Mouse (Mus musculus) brain, embryonic 14.5 days (tissue): ENCODE results near the gene Gckr.

Source experiments
- CTCF ChIP-seq: fragments of 200-500 bp; IDR thresholded peaks from 2 replicates; pipeline ENCODE4 v1.5.1; 2012; ENCODE audit warnings: inconsistent platforms, mild to moderate bottlenecking, moderate library complexity, borderline replicate concordance; ENCODE audit not compliant: insufficient read depth, insufficient read length; ENCODE audit errors: extremely low read depth
- POLR2A ChIP-seq: fragments of 200-500 bp; IDR thresholded peaks from 2 replicates; pipeline ENCODE4 v1.6.1; 2012; ENCODE audit warnings: mild to moderate bottlenecking, inconsistent platforms, borderline replicate concordance; ENCODE audit not compliant: poor library complexity, insufficient read depth, insufficient read length, severe bottlenecking; ENCODE audit errors: extremely low read depth

GRCm38 (mm10) chr5:31253806-31254205 is 43.4 kb upstream of the Gckr start:
- TF ChIP-seq CTCF: no peak
- no peak for TF ChIP-seq POLR2A
